Mouse (Mus musculus) spleen, postnatal 14 days (tissue): Measurements from ENCODE around the gene Ralgps1.

Experiments
- DNase-seq, 2 experiments: peaks; one replicate each; pipeline ENCODE4 v3.0.0; 2021 to 2022; ENCODE audit warnings: low spot score in 2 of 2

Ralgps1 gene

DNA sequence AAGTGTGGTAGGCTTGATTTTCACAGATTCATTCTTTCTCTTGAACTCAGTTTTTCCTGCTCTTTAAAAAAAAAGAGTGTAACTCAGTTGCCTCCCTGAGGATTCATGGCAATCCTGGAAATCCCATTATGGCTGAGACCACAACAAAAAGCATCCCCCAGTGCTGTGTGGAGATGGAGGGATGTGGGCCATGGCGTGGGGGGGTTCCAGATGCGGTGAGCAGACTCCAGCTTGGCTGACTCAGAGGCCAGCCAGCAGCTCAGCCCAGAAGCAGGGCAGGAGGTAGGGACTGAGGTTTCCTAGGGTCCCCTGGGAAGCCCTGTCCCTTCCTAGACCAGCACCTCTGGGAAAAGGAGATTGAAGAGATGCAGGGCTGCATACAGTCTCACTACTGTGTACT is 194.4 kb downstream of the Ralgps1 start:
- DNase-seq: no peak

DNA sequence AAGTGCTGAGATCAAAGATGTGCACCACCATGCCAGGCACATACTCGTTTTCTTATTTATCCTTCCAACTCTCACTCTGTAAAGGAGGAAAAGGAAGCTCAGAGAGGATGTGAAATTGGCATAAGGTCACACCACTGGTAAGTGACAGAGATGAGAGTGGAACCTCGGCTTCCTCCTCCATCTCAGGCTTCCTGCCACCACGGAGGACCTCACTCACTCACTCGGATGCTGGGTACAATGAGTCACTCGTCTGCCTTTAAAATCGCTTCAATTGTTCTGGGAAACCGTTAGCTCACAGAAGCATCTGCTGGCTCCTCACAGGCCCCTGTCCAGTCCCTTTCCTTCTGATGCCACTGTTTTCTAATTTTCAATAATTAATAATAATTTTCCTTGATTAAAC is 194.8 kb downstream of the Ralgps1 start:
- DNase-seq: no peak

DNA sequence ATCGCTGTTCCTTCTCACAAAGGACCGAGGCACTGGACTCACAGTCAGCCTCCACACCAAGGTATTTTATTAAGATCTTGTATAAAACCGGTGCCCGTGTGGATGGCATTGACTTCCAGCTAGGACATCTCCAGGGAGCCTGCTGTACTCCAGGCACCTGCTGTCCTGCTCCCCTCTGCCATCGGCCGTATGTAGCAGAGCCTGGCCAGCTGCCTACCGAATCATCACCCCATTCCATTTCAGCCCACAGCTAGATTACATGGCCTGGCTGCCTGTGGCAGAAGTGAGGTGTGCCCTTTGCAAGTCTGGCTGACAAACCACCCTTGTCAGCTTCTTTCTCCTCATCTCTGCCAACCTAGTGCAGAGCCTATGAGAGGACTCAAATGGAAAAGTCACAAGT is 197.6 kb downstream of the Ralgps1 start:
- DNase-seq: no peak

DNA sequence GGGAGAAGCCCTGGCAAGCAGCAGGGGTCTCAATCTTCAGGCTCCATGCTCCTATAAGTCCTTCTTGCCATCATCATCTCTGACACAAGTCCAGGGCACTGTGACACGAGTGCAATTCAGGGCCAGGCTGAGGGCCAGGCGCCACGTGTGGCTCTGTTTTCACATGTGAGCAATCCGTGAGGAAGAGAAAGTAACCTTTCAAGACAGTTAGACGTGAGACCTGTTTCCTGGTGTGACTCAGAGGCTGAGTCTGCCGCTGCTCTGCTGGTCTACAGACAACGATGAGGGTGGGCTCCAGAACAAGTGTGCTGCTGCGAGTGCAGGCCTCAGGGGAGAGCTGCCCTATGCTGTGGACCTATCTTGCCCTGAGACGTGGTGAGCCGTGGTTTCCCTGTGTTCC is 198.2 kb downstream of the Ralgps1 start:
- no peak for DNase-seq

DNA sequence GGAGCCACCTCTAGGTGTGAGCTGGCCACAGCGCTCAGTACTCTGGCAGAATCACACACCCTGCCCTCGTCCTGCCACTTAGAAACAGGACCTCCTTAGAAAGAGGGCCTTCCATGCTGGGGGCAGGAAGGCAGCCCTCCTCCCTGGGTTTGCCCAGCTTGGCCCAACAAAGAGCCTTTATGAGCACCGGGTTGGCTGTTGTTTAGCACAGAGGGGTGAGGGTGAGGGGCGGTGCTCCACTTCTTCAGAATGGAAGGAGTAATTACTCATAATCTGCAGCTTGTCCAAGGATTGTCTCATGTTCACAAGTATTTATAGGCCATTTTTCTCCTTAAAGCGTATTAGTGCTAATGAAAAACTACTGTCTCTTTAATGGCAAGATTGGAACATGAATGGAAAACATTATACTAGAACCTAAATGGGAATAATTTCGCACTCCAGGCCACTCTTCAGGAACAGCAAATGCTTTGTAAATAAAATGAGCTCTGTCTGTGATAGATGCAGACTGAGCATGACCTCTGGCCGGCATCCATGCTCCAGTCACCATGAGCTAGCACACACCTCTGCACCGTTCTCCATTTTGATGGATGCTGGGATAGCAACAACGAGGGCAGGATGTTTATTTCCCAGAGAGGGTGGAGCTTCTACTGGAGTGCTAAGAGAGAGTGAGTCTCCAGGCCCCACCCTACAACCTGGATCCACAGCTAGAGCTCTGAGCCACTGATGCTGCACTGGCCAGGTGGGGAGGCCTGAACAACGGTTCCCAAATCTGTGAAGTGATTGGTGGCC is 200.3 kb downstream of the Ralgps1 start:
- DNase-seq: no peak

DNA sequence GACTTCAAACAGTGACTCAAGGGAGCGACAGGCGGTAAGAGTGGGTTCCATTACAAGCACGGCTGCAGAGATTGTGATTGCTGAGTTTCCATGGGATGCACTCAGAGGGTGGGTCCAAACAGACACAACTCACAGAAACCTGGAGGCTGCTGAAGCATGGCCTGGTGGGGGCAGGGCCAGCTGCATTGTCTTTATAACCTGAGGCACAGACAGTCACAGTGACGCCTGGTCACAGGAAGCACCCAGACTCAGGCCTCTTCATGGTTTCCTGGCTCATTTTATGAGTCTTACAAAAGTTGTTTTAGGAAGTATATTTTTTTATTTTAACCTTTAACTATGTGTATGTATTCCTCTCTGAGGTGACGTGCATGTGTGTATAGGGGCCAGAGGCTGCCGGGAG is 201.8 kb downstream of the Ralgps1 start:
- DNase-seq: no peak

DNA sequence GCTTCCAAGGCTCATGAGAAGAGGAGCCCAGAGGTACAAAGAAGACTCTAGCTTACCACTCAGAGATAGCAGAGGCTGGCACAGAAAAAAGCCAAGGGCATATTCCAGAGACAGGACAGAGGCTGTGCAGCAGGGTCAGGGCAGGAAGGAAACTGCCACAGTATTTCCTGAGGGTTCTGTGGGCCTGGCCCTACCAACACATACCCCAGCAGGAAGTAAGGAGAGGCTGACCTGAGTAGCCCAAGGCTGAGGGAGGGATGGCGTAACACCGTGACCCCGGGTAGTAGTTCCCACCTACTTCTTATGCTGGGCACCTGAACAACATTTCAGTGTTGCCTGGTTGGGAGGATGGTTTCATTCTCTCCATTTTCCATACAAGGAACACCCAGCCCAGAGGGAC is 204.2 kb downstream of the Ralgps1 start:
- no peak for DNase-seq

DNA sequence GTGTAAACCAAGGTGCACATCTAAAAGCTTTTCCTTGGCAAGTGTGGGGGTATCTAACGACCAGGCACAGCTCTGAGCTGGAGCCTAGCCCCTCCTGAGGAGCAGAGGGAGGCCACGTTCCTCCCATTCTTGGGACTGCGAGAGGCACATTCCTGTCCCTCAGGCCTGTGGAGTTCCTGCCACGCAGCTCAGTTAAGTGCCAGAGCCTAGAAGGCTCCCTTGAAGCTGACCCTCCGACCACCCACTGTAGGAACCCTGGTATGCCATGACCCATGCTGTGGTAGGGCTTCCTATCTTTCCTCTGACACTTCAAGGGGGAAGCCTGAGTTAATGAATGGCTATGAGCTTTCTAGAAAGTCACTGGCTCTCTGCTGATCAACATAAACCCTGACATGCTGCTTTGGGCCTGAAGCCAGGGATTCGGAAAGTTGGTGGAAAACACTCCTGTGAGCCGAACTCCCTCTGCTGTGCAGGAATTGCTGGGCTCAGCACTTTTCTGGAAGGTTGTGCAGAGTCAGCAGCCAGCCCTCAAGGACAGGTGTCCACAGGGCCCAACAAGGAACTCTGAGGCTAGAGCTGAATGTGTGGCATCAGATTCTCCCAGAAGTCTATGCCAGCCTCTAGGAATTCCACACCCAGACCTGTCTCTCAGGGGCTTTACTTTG is 205.4 kb downstream of the Ralgps1 start:
- no peak for DNase-seq

DNA sequence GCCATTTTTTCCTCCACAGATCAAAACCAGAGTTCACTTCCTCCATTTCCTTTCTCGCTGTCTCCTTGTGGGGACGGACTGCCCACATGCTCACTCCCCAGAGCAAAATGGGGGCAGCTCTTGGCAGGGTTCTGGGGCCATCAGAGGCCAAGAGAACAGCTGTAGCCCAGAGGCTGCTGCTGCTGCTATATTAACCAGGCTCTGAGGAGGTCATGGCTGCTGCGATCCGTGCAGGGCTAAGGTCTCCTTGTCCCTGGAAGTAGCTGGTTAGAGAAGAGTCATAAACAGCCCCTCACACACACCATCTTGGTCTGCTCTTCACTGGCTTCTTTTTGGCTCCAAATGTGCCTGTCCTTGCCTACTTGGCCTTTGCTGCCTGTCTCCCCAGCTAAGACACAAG is 206.1 kb downstream of the Ralgps1 start:
- no peak for DNase-seq

DNA sequence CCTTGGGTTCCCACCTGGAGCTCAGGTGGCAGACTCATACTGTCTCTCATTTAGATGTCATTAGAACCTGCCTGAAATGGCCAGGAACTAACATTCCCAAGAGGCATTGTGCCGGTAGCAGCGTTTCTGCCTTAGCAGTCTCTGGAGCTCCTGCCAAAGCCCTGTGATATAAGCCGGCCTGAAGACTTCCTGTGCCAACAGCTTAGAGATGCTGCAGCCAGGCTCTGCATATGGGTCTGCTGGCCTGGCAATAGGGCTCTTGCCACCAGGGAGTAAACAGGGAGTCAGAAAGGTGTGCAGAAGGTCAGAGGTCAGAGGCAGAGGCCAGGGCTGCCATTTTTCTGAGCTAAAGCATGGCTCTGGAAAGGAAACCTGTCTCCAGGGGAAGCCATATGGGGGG is 206.6 kb downstream of the Ralgps1 start:
- no peak for DNase-seq

DNA sequence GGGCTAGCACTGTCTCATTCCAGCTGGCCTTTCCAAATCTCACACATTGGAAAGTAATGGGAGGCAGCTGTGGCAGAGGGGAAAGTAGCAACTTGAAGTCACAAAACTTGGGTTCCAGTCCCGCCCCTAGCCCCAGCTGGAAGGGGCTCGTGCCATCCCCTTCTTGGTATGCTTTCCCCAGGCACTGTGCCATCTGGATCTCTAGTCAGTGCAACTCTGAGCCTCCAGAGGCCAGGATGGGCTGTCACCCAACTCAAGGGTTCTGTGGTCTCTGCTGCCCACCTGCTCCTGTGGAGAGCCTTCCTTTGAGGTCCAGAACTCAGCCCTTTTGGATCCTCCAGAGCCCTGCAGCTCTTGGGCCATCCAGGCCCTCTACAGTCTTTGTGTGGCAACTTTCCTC is 209.2 kb downstream of the Ralgps1 start:
- DNase-seq: no peak

DNA sequence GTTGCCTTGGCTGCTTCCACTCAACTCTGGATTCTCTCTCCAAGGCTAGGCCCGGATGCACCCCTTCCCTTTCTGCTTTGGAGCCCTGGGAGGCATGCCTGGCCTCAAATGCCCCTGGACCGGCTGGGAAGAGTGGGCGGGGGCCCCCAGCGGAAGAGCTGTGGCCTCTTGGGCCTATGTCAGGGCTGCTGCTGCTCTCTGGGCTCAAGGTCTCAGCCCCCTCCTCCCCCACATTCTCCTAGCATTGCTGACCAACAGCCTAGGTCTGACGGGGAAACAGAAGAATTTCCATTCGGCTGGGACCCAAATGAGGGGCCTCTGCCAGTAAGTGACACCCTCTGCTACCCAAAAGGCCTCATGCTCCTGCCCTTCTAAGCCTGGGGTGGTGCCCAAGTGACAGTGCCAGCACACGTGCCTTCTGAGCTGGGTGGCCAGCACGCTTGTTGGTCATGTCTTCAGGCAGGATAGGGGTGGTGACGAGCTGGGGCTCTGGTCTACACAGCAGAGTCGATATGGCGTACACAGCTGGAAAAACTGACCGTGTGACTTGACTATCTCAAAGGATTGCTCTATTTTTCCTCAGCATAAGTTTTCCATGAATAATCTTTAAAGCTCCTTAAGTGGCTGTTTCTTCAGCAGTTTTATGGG is 210.8 kb downstream of the Ralgps1 start:
- no peak for DNase-seq

DNA sequence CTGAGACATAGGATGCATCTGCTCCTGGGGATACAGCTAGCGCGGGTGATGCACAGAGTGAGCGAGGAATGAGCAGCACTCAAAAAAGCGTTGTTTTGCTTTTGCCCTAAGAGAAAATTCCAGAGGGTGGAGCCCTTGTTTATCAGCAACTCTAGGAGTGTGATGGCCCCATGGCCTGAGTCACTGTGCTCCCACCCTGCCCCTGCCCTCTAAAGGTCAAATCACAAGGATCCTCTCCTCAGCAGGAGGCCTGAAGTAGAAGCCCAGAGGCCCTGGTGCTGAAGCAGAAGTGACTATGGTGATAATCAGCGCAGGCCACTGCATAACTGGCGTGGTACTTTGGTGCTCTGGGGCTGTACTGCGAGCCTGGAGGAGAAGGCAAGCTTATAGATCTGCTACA is 211.7 kb downstream of the Ralgps1 start:
- no peak for DNase-seq

DNA sequence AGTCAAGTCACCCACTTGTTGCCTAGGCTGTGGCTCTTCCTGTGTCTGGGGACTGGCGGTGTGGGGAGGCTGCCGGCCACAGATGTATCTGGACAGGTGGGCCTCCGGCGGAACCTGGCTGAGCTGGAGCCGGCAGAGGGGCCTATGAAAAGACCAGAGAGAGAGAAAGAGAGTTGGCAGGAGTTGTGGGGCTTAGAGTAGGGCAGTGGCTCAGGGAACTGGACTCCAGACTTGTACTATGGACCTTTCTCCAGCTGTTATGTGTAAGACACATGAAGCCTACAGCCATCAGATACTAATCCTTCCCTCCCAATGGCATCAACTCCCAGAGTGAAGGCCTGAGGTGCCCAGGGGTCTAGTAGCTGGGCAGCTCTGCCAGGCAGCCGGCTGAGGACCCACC is 212.4 kb downstream of the Ralgps1 start:
- DNase-seq: no peak

DNA sequence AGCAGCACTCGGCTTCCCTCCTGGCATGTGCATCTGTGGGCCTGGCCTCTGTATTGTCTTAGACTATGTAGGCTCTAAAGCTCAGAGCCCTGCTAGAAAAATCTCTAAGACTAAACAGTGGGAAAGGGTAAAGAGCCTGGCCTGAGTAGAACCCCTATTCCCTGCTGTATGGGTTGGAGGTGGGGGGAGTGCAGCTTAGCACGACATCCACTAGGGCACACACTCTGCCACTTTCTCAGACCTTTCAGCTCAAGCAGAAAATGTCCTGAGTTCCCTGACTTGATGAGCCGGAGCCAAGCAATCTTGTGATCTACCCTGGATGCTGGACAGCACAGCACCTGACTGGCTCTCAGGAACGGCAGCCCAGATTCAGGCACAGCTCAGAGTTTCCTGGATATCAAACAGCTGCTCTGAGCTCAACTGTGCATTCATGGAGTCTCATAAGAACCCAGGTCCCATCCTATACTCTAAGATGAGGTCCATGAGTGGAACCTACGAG is 215.0 kb downstream of the Ralgps1 start:
- DNase-seq: no peak

DNA sequence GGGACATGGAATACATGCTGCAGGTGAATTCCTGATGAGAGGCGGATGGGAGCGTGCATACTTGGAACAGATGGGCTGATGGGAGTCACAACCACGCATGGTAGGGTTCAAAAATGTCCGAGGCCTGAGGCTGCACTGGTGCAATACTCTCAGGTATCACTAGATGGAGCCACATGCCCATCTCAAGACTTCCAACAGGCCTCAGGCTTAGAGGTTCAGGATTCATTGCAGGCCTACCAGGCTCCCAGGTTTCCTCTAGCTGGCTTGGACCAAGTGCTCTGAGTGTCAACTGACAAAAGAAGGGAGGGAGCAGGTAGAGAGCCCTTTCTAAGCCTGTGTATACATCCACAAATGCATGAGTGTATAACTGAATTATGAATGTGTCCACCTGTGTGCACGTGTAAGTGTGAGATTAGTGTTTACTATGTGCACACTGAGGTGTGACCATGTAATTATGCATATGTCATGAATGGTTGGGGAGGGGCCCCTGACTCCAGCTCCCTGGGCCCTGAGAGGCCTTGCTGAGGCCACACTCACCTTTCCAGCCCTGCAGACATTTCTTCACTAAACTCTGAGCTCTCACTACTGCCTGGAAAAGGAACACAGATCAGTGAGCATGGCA is 216.4 kb downstream of the Ralgps1 start:
- DNase-seq: peak in 1 of 2 experiments; percentile 49

DNA sequence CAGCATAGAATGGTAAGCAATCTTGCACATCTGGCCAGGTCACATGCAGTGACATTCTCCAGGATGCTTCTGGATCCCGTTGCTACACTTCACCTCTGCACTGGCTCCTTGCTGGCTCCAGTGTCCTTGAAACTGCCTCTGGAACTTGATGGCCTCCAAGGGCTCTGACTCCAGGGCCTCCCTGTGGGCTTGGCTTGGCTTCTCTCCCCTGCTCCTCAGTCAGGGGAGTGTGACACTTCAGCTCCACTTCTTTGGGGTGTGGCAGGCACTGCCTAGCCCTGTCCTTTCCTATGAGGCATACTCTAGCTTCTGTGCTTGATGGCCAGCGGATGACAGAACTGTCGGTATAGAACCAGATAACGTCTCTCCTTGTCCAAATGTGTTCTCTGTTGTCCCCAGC is 224.3 kb downstream of the Ralgps1 start:
- DNase-seq: no peak

DNA sequence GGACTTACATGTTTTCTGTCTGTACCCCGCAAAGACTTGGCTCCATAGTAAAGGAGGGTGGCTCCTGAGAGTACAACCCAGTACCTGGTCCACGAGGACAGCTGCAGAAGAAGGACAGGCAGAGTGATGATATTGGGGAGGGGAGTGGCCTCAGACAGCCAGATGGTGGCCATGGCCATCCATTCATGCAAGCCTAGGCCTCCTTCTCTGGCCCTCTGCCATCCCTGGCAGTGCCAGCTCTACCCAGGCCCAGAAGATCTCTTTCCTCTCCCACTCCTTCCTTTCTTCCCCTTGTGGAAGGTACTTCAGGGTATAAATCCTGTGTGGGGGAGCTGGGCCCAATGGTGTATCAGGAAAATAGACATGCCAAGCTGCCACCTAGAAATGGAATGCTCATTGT is 228.0 kb downstream of the Ralgps1 start:
- no peak for DNase-seq

DNA sequence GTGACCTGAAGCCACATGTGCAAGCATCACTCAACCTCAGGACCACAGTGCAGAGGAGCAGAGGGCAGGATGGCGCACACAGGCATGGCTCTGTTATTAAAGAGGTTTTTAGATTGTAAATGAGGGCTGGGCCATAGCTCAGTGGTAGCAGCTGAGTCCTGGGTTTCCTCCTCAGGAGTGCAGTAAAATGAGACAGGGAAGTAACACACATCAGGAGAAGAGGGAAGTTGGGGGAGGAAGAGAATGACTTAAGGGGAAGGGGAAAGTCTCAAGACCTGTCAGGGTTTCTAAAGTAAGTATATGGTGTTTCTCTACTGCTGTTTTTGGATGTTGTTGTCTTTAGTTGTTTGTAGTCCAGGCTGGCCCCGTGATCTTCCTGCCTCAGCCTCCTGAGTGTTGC is 232.8 kb downstream of the Ralgps1 start:
- no peak for DNase-seq

DNA sequence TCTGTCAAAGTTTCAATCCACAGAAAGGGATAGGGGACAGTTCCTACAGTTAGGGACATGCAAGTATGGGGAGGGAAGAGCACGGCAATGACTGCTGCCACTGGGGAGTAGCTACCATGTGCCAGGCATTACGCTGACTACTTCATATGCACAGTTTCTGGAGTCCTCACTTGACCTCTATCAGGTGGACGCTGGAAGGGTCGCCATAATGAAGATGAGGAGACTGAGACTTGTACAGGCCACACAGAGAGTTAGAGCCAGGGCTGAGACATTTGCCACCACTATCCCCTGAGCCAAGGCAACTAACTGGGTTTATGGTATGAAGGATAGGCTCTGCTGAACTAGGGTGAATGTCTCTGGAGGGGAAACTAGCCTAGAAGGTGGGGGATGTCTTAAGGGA is 233.6 kb downstream of the Ralgps1 start:
- no peak for DNase-seq

DNA sequence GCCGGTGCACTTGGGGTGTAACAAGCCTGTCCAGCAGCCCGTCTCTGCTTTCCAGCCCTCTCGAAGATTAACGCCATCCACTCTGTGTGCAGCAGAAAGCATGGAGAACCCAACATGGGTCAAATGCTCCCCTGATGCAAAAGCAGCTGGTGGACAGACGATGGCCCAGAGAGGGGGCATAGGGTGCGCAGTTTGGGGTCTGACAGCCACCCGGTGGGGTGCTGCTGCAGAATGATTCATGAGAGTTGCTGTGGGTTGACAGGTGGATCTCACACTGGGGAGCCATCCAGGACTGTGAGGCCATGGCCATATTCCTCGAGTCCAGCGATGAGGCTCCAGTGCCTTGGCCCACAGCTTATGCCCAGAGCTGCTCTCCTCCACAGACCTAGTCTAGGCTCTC is 234.0 kb downstream of the Ralgps1 start:
- DNase-seq: no peak

DNA sequence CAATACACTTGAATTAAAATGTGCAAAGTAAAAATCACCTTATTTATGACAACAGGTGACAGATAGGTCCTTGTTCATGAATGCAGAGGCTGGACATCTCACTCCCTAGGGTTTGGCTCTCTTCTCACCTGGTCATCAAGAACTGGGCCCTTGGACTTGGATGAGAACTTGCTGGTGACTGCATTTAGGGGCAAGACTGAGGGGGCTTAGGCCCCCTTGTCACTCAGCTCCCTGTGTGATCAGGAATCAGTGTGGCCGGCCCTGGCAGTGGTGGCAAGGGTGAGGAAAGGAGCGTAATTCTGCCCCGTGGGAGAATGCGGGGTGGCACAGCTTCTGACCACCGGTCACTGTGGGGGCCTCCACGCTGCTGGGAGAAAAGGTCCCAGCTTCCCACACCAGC is 234.9 kb downstream of the Ralgps1 start:
- no peak for DNase-seq
